Mouse (Mus musculus): ENCODE measurements around the gene Ppp1r18. TPM values are rescaled to one million over a fixed set of nuclear protein-coding genes. Genes with fewer than 3 reads are reported as not detected.

Gene Ppp1r18
- polyA plus RNA-seq, 1 experiment from 2014 or later, result 20.9 TPM

DNA sequence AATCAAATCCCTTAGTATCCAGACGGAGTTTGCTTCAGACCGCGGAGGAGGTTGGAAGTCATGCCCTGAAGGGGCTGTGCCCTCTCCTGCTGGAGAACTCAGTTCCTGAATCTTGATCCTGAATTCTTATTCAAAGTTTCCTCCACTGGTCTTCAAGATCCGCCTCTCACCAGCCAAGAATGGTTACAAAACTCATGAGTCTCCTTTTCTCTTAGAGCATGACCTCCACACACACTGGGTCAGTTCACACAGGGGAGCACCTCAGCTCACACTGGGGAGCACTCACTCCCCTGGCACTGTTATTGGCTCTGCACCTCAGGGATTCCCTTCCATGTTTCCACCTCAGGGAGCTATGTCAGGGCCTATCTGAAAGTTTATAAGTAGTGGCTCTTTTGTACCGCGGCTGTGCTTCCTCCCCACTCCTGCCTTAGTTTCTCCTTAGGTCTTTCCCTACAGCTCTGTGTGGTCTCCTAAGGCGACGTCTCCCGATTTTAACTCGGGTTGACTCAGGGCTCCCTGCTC is 500 bp upstream of the Ppp1r18 start:
- Histone ChIP-seq H3K27me3 (no peaks in the 10 kb centered on the region), H3K4me2 (peak overlapping the region; percentile 100), H3K4me3 (peak overlapping the region; percentile 77), H3K27ac (peak overlapping the region; percentile 99), H3K9ac (peak overlapping the region; percentile 91), H3K4me1 (peaks cover 62% of the 10 kb centered on the region), H3K9me3 (replicated peaks) (no peaks in the 10 kb centered on the region), H3K36me3 (ENCODE audit: poor library complexity, severe bottlenecking) (0 out of 2 replicates have a peak, but pooled peaks cover 5% of the 10 kb centered on the region)
- ATAC-seq, result no peak
- 22% methylated on average over 10 of the region's 10 CpGs for WGBS

- ATAC-seq, result peak; percentile 56
- peaks cover 70% of the 10 kb centered on the region for H3K4me1 ChIP-seq
- peak overlapping the region; percentile 77 for H3K4me3 ChIP-seq
- H3K27me3 ChIP-seq, result no peaks in the 10 kb centered on the region
- H3K4me2 ChIP-seq, result peak overlapping the region; percentile 100
- H3K9me3 ChIP-seq (replicated peaks), result peaks cover 4% of the 10 kb centered on the region; the same call in 1 of the 2 replicates
- H3K9ac ChIP-seq, result peak overlapping the region; percentile 91
- whole genome bisulfite sequencing, result under 1% methylated on average over 36 of the region's 38 CpGs
- H3K27ac ChIP-seq, result peak overlapping the region; percentile 99
- H3K36me3 ChIP-seq (ENCODE audit: poor library complexity, severe bottlenecking), result peaks cover 15% of the 10 kb centered on the region
Observed at GRCm38 (mm10) chr17:35866281-35866831, 963 bp downstream of the Ppp1r18 start.

GRCm38 (mm10) chr17:35866911-35867890 is 1.8 kb downstream of the Ppp1r18 start:
- H3K9me3 ChIP-seq (replicated peaks), result peaks cover 4% of the 10 kb centered on the region; the same call in 1 of the 2 replicates
- peak overlapping the region; percentile 100 for H3K4me2 ChIP-seq
- H3K4me3 ChIP-seq, result peak overlapping the region; percentile 77
- H3K27ac ChIP-seq, result peak overlapping the region; percentile 99
- H3K4me1 ChIP-seq, result peaks cover 70% of the 10 kb centered on the region
- ATAC-seq, result no peak
- peaks cover 17% of the 10 kb centered on the region for H3K36me3 ChIP-seq (ENCODE audit: poor library complexity, severe bottlenecking)
- peak overlapping the region; percentile 91 for H3K9ac ChIP-seq
- 10% methylated on average over 26 of the region's 26 CpGs for WGBS
- no peaks in the 10 kb centered on the region for H3K27me3 ChIP-seq

GRCm38 (mm10) chr17:35868165-35868820 is 2.9 kb downstream of the Ppp1r18 start:
- H3K9me3 ChIP-seq (replicated peaks), result peaks cover 4% of the 10 kb centered on the region; the same call in 1 of the 2 replicates
- WGBS, result 39% methylated on average over 17 of the region's 17 CpGs
- no peaks in the 10 kb centered on the region for H3K27me3 ChIP-seq
- H3K36me3 ChIP-seq (ENCODE audit: poor library complexity, severe bottlenecking), result peaks cover 21% of the 10 kb centered on the region
- no peak for ATAC-seq
- H3K4me3 ChIP-seq, result peak overlapping the region; percentile 77
- H3K4me1 ChIP-seq, result peaks cover 78% of the 10 kb centered on the region
- peak overlapping the region; percentile 99 for H3K27ac ChIP-seq
- peak overlapping the region; percentile 100 for H3K4me2 ChIP-seq
- peak overlapping the region; percentile 91 for H3K9ac ChIP-seq

DNA sequence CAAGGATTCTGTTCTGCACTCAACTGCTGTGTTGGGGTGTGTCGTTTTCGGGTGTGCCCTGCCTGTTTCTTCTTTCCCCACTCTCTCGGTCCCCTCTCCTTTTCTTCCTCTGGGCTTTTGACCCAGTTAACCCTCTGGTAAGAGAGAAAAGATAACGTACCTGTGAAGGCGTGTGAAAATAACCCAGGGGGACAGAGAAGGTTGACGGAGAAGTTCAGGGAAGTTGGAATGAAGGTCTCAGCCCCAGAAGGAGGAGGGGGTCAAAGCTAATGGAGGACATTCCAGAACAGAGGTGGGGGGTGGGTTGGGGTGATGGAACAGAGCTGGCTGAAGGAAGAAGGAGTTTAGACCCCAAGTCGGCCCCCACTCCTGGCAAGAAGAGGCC is 3.6 kb downstream of the Ppp1r18 start:
- 4% methylated on average over 7 of the region's 7 CpGs for WGBS
- Histone ChIP-seq H3K4me2 (peak overlapping the region; percentile 100), H3K36me3 (ENCODE audit: poor library complexity, severe bottlenecking) (peaks cover 27% of the 10 kb centered on the region), H3K27me3 (no peaks in the 10 kb centered on the region), H3K9me3 (replicated peaks) (peaks cover 4% of the 10 kb centered on the region; the same call in 1 of the 2 replicates), H3K9ac (peak overlapping the region; percentile 91), H3K27ac (peak overlapping the region; percentile 25), H3K4me1 (peaks cover 80% of the 10 kb centered on the region), H3K4me3 (peak overlapping the region; percentile 77)
- ATAC-seq, result no peak

DNA sequence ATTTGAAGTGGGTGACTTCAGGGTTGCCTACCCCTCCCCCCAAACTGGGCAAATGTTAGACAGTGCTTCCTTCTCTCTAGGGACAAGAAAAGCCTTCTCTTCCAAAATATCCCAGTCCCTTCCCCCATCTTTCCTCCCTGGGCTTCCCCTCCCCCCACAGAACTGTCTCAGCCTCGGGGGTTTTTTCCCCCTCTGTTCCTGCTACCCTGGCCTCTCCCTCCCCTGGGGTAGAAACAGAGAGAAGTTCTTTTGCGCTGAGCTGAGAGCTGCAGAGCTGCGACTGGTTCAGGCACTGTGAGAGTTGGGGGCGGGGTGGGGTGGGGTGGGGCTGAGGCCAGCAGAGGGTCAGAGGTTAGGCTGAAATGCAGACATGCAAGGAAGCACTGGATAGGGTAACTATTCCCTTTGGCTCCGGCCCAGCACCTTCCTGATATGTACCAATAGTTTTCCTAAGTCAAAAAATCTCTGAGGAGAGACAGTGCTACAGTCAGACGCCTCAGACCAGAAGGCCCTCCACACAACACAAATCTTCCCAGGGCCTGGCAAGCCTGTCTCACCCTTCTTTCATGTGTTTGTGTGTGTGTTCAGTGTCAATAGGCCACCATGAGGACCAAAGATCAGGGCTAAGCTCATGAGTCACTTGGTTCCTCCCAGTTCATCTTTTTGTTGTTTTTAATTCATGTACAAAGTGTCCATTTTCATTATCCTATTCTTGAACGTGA is 4.1 kb downstream of the Ppp1r18 start:
- Histone ChIP-seq H3K27ac (peak overlapping the region; percentile 25), H3K27me3 (no peaks in the 10 kb centered on the region), H3K4me2 (peak overlapping the region; percentile 100), H3K4me1 (peaks cover 77% of the 10 kb centered on the region), H3K9me3 (replicated peaks) (peaks cover 4% of the 10 kb centered on the region; the same call in 1 of the 2 replicates), H3K36me3 (ENCODE audit: poor library complexity, severe bottlenecking) (peaks cover 32% of the 10 kb centered on the region), H3K4me3 (peak overlapping the region; percentile 77), H3K9ac (peak overlapping the region; percentile 91)
- no peak for ATAC-seq
- 7% methylated on average over 7 of the region's 7 CpGs for WGBS

DNA sequence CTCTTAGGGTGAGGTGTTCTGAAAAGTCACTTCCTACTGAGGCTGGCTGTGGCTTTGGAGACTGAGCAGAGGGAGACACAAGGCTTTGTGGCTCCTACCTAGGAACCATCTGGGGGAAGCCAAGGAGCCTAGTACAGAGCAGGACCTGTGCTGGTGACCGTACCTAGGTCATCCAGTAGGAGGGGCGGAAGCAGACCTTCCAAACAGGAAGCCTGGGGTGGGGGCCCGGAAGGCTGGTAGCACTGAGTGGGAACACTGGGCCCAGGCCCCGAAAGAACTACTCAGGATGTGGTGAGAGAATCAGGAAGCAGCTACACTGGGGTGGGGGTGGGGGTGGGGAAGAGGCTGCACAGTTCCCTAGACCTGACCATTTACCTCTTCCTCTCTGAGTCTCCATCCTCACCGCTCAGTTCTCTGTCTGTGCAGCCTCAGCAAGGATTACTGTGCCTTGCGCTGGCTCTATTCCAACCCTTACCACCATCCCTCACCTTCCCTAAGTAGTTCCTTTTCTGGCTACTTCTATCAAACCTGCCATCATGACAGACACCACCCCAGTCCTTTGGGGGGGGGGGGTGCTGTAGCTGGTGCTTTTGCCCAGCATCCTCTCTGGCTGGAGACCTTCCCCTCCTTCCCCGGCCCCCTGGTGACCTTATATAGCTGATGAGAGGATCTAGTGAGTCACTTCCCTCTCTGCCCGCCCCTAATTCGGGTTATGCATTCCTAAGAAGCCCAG is 4.9 kb downstream of the Ppp1r18 start:
- Histone ChIP-seq H3K4me1 (peaks cover 69% of the 10 kb centered on the region), H3K27ac (peak overlapping the region; percentile 21; the same call in 1 of the 2 replicates), H3K9me3 (replicated peaks) (peaks cover 4% of the 10 kb centered on the region; the same call in 1 of the 2 replicates), H3K27me3 (no peaks in the 10 kb centered on the region), H3K4me3 (peak overlapping the region; percentile 77), H3K36me3 (ENCODE audit: poor library complexity, severe bottlenecking) (peaks cover 40% of the 10 kb centered on the region), H3K4me2 (peak overlapping the region; percentile 100), H3K9ac (peak overlapping the region; percentile 91)
- no peak for ATAC-seq
- 77% methylated on average over 9 of the region's 9 CpGs for WGBS

GRCm38 (mm10) chr17:35870884-35871696 is 5.7 kb downstream of the Ppp1r18 start:
- H3K36me3 ChIP-seq (ENCODE audit: poor library complexity, severe bottlenecking), result peaks cover 46% of the 10 kb centered on the region
- no peaks in the 10 kb centered on the region for H3K27me3 ChIP-seq
- peak overlapping the region; percentile 21; the same call in 1 of the 2 replicates for H3K27ac ChIP-seq
- peak overlapping the region; percentile 100 for H3K4me2 ChIP-seq
- H3K9me3 ChIP-seq (replicated peaks), result peaks cover 4% of the 10 kb centered on the region; the same call in 1 of the 2 replicates
- 94% methylated on average over 8 of the region's 8 CpGs for WGBS
- H3K4me1 ChIP-seq, result peaks cover 68% of the 10 kb centered on the region
- H3K9ac ChIP-seq, result peak overlapping the region; percentile 91
- peak overlapping the region; percentile 77; the same call in 1 of the 2 replicates for H3K4me3 ChIP-seq
- no peak for ATAC-seq

- Histone ChIP-seq H3K9ac (peak overlapping the region; percentile 43), H3K36me3 (ENCODE audit: poor library complexity, severe bottlenecking) (peaks cover 49% of the 10 kb centered on the region), H3K4me3 (no peak overlapping the region; the same call in 1 of the 2 replicates), H3K27me3 (no peaks in the 10 kb centered on the region), H3K4me1 (peaks cover 45% of the 10 kb centered on the region), H3K4me2 (peak overlapping the region; percentile 34), H3K9me3 (replicated peaks) (peaks cover 4% of the 10 kb centered on the region; the same call in 1 of the 2 replicates), H3K27ac (peak overlapping the region; percentile 35; the same call in 1 of the 2 replicates)
- 32% methylated on average over 21 of the region's 21 CpGs for WGBS
- peak; percentile 59 for ATAC-seq
Observed at GRCm38 (mm10) chr17:35873774-35874519, 8.6 kb downstream of the Ppp1r18 start.
